Mouse (Mus musculus): ENCODE results near the gene Gstm3. TPM values are rescaled to one million over a fixed set of nuclear protein-coding genes. Genes with fewer than 3 reads are reported as not detected.
"Not testable (repeated sequence)": the region's sequence is repeated elsewhere in the genome, so short reads cannot be mapped to it uniquely, and the experiment has no call there.

The Gstm3 gene
- polyA plus RNA-seq, 1 experiment from 2014 or later, result not detected

DNA sequence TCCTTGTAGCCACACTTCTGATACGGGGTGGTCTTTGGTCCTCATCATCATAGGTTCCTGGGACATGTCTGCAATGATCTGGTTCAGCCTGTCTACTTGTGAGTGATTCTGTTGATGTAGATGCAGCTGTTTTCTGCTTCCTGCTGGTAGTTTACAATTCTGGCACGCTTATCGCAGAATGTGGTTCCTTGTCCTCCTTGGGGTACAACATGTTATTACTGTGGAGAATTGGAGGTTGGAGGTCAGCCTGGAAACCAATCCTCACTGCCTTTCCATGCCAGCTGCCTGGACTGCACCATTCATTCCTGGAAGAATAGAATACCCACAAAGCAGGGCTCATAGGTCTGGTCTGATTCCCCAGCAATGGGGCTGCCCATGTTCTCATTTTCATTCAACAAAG is 30.4 kb upstream of the Gstm3 start:
- H3K27ac ChIP-seq (ENCODE audit: poor library complexity, severe bottlenecking), result no peak overlapping the region
- no peaks in the 10 kb centered on the region for H3K4me1 ChIP-seq (replicated peaks)
- H3K36me3 ChIP-seq, result no peaks in the 10 kb centered on the region
- no peak for ATAC-seq (ENCODE audit: insufficient number of reproducible peaks, low FRiP score)
- H3K9me3 ChIP-seq (replicated peaks), result 0 out of 2 replicates have a peak, but pooled peaks cover 1% of the 10 kb centered on the region
- H3K4me3 ChIP-seq, result no peak overlapping the region
- 77% methylated on average over 3 of the region's 3 CpGs for WGBS
- H3K4me2 ChIP-seq, result no peak overlapping the region
- no peak overlapping the region for H3K9ac ChIP-seq
- no peaks in the 10 kb centered on the region for H3K27me3 ChIP-seq (replicated peaks)

- Histone ChIP-seq H3K4me3 (no peak overlapping the region), H3K9ac (no peak overlapping the region), H3K4me2 (no peak overlapping the region), H3K27ac (ENCODE audit: poor library complexity, severe bottlenecking) (no peak overlapping the region), H3K4me1 (replicated peaks) (no peaks in the 10 kb centered on the region), H3K36me3 (no peaks in the 10 kb centered on the region), H3K9me3 (replicated peaks) (0 out of 2 replicates have a peak, but pooled peaks cover 8% of the 10 kb centered on the region), H3K27me3 (replicated peaks) (no peaks in the 10 kb centered on the region)
- 78% methylated on average over 3 of the region's 3 CpGs for WGBS
- ATAC-seq (ENCODE audit: insufficient number of reproducible peaks, low FRiP score), result no peak
These were observed 29.5 kb upstream of the Gstm3 start for GRCm38 (mm10) chr3:107998591-107998990.

DNA sequence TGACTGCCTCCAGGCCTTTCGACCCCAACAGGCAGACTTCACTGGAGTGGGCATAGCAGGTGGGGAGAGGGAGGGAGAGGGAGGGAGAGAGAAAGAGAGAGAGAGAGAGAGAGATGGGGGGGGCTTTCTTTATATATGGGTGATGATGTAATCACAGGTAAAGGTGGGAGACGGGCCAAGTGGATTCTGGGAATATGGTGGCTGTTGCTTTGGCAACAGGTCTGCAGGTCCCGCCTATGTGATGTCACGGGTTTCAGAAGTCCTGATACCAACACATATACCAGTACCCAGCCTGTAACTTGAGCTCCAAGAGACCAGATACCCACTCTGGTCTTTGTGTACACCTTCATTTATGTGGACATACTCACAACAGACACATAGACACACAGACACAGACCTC is 27.5 kb upstream of the Gstm3 start:
- H3K4me2 ChIP-seq, result no peak overlapping the region
- H3K27me3 ChIP-seq (replicated peaks), result no peaks in the 10 kb centered on the region
- no peak overlapping the region for H3K27ac ChIP-seq (ENCODE audit: poor library complexity, severe bottlenecking)
- 83% methylated on average over 4 of the region's 4 CpGs for WGBS
- ATAC-seq (ENCODE audit: insufficient number of reproducible peaks, low FRiP score), result no peak
- no peaks in the 10 kb centered on the region for H3K36me3 ChIP-seq
- no peak overlapping the region for H3K4me3 ChIP-seq
- H3K4me1 ChIP-seq (replicated peaks), result no peaks in the 10 kb centered on the region
- H3K9ac ChIP-seq, result no peak overlapping the region
- 0 out of 2 replicates have a peak, but pooled peaks cover 8% of the 10 kb centered on the region for H3K9me3 ChIP-seq (replicated peaks)

- not testable (repeated sequence) for H3K27ac ChIP-seq (ENCODE audit: poor library complexity, severe bottlenecking); H3K9ac ChIP-seq; ATAC-seq (ENCODE audit: insufficient number of reproducible peaks, low FRiP score); H3K27me3 ChIP-seq (replicated peaks); H3K4me2 ChIP-seq; H3K36me3 ChIP-seq; H3K4me3 ChIP-seq; H3K9me3 ChIP-seq (replicated peaks); H3K4me1 ChIP-seq (replicated peaks)
- 82% methylated on average over 2 of the region's 2 CpGs for WGBS
These were observed 26.9 kb upstream of the Gstm3 start for GRCm38 (mm10) chr3:107995974-107996373.

DNA sequence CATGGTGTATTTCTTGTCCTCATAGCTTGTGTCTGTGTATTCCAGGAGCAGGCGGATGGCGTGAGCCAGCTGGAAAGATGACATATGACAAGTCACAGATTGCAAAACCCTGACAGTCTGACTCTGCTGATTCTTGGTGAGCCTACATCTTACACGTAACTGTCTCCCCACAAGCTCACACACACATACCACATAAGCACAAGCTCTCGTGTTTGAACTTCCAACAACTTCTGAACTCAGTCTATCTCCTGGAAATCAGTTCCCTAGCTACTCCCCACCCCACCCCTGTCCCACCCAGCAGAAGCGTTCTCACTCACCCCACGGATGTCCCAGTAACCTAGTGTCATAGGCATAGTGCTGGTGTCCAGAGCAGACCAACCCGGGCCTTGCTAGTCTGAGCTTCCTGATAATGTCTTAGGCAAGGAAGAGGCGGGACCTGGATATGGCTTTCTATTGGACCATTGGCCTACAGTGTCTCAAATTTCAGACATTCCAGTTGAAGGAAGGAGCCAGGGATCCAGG is 17.0 kb upstream of the Gstm3 start, which contains the start of gene Gstm2:
Gene Gstm2, minus strand, starts transcription at position 413 of the 522 bp plus-strand sequence.
- 27% methylated on average over 8 of the region's 8 CpGs for WGBS
- Histone ChIP-seq H3K9ac (peak within 1 kb of the TSS; percentile 50; the same call in 1 of the 2 replicates), H3K36me3 (no peaks in the 10 kb centered on the region), H3K4me1 (replicated peaks) (peaks cover 19% of the 10 kb centered on the region), H3K4me3 (peak within 1 kb of the TSS; percentile 31), H3K27me3 (replicated peaks) (no peaks in the 10 kb centered on the region), H3K4me2 (peak within 1 kb of the TSS; percentile 52), H3K9me3 (replicated peaks) (no peaks in the 10 kb centered on the region), H3K27ac (ENCODE audit: poor library complexity, severe bottlenecking) (peak within 1 kb of the TSS; percentile 11; the same call in 1 of the 2 replicates)
- peak; percentile 69 for ATAC-seq (ENCODE audit: insufficient number of reproducible peaks, low FRiP score)

GRCm38 (mm10) chr3:107985141-107985540 is 16.1 kb upstream of the Gstm3 start:
- H3K4me1 ChIP-seq (replicated peaks), result peaks cover 19% of the 10 kb centered on the region
- not testable (repeated sequence) for H3K9me3 ChIP-seq (replicated peaks); H3K9ac ChIP-seq; ATAC-seq (ENCODE audit: insufficient number of reproducible peaks, low FRiP score); H3K4me3 ChIP-seq; H3K27ac ChIP-seq (ENCODE audit: poor library complexity, severe bottlenecking); H3K27me3 ChIP-seq (replicated peaks); H3K4me2 ChIP-seq; H3K36me3 ChIP-seq
- 94% methylated on average over 2 of the region's 2 CpGs for WGBS

DNA sequence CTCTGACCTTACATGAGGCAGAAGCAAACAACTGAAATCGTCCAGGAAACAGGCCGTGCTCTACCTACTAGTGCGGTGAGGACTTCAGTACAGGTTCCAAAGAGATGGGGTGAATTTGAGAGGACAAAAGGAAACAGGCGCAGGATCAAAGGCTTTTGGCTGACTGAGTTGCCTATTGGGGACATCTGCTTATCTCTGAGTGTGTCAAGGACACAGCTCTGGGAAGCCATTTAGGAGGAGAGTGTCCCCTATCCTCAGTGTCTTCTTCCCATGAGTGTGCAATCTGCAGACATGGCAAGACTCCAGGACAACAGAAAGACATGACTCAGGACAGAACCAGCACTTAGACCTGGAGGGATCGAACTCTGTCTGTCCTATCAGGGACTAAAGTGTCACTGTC is 15.4 kb upstream of the Gstm3 start:
- H3K4me2 ChIP-seq, result no peak overlapping the region
- ATAC-seq (ENCODE audit: insufficient number of reproducible peaks, low FRiP score), result no peak
- no peak overlapping the region for H3K27ac ChIP-seq (ENCODE audit: poor library complexity, severe bottlenecking)
- H3K4me3 ChIP-seq, result no peak overlapping the region
- H3K4me1 ChIP-seq (replicated peaks), result peaks cover 19% of the 10 kb centered on the region
- no peaks in the 10 kb centered on the region for H3K36me3 ChIP-seq
- 67% methylated on average over 5 of the region's 5 CpGs for WGBS
- H3K9me3 ChIP-seq (replicated peaks), result no peaks in the 10 kb centered on the region
- no peak overlapping the region for H3K9ac ChIP-seq
- no peaks in the 10 kb centered on the region for H3K27me3 ChIP-seq (replicated peaks)

DNA sequence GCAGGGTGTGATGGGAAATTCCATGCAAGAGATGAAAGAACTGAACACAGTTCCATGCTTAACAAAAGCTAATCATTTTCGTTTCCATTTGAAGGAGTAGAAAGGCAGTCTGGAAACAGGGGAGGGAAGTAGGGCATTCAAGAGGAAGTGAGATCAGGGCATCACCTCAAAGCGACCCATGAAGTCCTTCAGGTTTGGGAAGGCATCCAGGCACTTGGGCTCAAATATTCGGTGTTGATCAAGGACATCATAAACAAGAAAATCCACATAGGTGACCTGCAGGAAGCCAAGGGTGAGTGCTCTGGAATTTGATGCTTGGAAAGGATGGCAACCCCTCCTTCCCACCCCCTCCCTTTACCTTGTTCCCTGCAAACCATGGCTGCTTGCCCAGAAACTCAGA is 14.7 kb upstream of the Gstm3 start:
- Histone ChIP-seq H3K4me1 (replicated peaks) (peaks cover 19% of the 10 kb centered on the region), H3K27me3 (replicated peaks) (no peaks in the 10 kb centered on the region), H3K36me3 (no peaks in the 10 kb centered on the region), H3K9ac (no peak overlapping the region), H3K9me3 (replicated peaks) (no peaks in the 10 kb centered on the region), H3K4me3 (no peak overlapping the region), H3K27ac (ENCODE audit: poor library complexity, severe bottlenecking) (no peak overlapping the region), H3K4me2 (no peak overlapping the region)
- WGBS, result 59% methylated on average over 3 of the region's 3 CpGs
- no peak for ATAC-seq (ENCODE audit: insufficient number of reproducible peaks, low FRiP score)

DNA sequence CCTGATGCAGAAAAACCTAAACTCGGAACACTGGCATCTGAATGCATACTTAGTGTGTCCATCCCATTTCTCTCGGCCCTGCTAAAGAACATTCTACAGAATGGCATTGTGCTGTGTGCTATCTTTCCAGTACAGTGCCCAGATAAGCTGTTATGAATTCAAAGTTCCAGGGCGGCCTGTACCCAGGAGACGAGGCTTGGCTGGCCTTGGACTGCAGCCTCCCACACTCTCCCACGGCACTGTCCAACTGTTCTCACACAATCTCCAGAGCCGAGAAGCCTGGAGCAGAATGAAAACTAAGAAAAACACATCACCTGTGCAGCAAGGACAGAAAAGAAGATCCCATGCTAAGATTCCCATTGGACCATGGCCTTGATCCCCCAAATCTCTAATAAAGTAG is 13.6 kb upstream of the Gstm3 start:
- no peak overlapping the region for H3K4me3 ChIP-seq
- WGBS, result 53% methylated on average over 6 of the region's 6 CpGs
- H3K9me3 ChIP-seq (replicated peaks), result no peaks in the 10 kb centered on the region
- peaks cover 22% of the 10 kb centered on the region for H3K4me1 ChIP-seq (replicated peaks)
- no peak overlapping the region for H3K4me2 ChIP-seq
- H3K36me3 ChIP-seq, result no peaks in the 10 kb centered on the region
- no peaks in the 10 kb centered on the region for H3K27me3 ChIP-seq (replicated peaks)
- H3K27ac ChIP-seq (ENCODE audit: poor library complexity, severe bottlenecking), result no peak overlapping the region
- no peak for ATAC-seq (ENCODE audit: insufficient number of reproducible peaks, low FRiP score)
- H3K9ac ChIP-seq, result no peak overlapping the region

DNA sequence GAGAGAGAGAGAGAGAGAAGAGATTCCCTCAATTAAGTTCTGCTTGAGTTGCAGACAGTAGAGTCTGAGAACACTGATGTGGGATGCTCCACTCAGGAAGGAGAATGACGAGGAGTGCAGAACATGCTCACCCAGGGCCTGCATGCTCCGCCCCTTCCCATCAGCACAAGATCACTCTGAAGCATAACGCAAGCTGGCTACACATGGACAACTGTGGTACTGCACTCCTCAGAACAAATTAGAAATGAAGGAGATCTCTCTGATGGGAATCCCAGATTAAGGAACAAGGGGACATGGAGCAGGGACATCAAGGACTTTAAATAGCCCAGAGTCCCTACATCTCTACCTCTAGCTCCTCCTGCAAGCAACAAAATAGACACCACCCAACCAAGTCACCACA is 12.2 kb upstream of the Gstm3 start:
- no peak overlapping the region for H3K9ac ChIP-seq
- no peaks in the 10 kb centered on the region for H3K27me3 ChIP-seq (replicated peaks)
- 71% methylated on average over 3 of the region's 3 CpGs for WGBS
- H3K4me1 ChIP-seq (replicated peaks), result peaks cover 19% of the 10 kb centered on the region
- no peaks in the 10 kb centered on the region for H3K36me3 ChIP-seq
- ATAC-seq (ENCODE audit: insufficient number of reproducible peaks, low FRiP score), result no peak
- H3K27ac ChIP-seq (ENCODE audit: poor library complexity, severe bottlenecking), result no peak overlapping the region
- no peak overlapping the region for H3K4me3 ChIP-seq
- no peaks in the 10 kb centered on the region for H3K9me3 ChIP-seq (replicated peaks)
- no peak overlapping the region for H3K4me2 ChIP-seq

- 33% methylated on average over 3 of the region's 3 CpGs for WGBS
- H3K4me2 ChIP-seq, result no peak overlapping the region
- H3K9me3 ChIP-seq (replicated peaks), result no peaks in the 10 kb centered on the region
- H3K27ac ChIP-seq (ENCODE audit: poor library complexity, severe bottlenecking), result no peak overlapping the region
- no peaks in the 10 kb centered on the region for H3K27me3 ChIP-seq (replicated peaks)
- no peaks in the 10 kb centered on the region for H3K36me3 ChIP-seq
- ATAC-seq (ENCODE audit: insufficient number of reproducible peaks, low FRiP score), result no peak
- H3K4me1 ChIP-seq (replicated peaks), result 0 out of 2 replicates have a peak, but pooled peaks cover 9% of the 10 kb centered on the region
- H3K4me3 ChIP-seq, result no peak overlapping the region
- no peak overlapping the region for H3K9ac ChIP-seq
These were observed 8.6 kb upstream of the Gstm3 start for GRCm38 (mm10) chr3:107977691-107978090.

DNA sequence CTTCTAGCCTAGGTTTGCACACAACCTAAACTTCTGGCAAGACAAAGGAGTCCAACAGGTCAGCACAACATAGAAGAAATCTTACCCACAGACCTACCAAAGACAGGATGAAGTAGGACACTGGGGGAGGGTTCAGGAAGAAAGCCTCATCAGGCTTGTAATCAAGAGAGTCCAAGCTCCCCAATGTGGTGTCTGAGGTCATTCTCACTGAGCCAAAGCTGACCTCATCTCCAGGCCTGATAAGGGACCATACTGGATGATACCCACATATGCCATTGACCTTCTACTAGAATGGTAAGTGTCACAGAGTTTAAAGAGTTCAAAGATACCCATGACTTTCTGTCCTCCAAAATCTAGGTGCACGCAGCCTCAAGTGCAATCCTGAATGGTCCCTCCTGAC is 5.2 kb upstream of the Gstm3 start:
- no peak overlapping the region for H3K4me2 ChIP-seq
- H3K9ac ChIP-seq, result no peak overlapping the region
- no peaks in the 10 kb centered on the region for H3K36me3 ChIP-seq
- H3K9me3 ChIP-seq (replicated peaks), result no peaks in the 10 kb centered on the region
- 0 out of 2 replicates have a peak, but pooled peaks cover 6% of the 10 kb centered on the region for H3K4me1 ChIP-seq (replicated peaks)
- 0 out of 2 replicates have a peak, but pooled peaks cover 2% of the 10 kb centered on the region for H3K27me3 ChIP-seq (replicated peaks)
- 68% methylated on average over 1 of the region's 1 CpGs for WGBS
- ATAC-seq (ENCODE audit: insufficient number of reproducible peaks, low FRiP score), result no peak
- no peak overlapping the region for H3K27ac ChIP-seq (ENCODE audit: poor library complexity, severe bottlenecking)
- no peak overlapping the region for H3K4me3 ChIP-seq
